Mouse (Mus musculus) retina, adult 2 months (tissue): ENCODE results near the gene Prkcz.
"Not testable (repeated sequence)": the region's sequence is repeated elsewhere in the genome, so short reads cannot be mapped to it uniquely, and the experiment has no call there.

Experiments
- DNase-seq: peaks from one replicate; pipeline ENCODE4 v3.0.0-alpha.2; 2012; ENCODE audit warnings: low read depth, low spot score

The Prkcz gene

DNA sequence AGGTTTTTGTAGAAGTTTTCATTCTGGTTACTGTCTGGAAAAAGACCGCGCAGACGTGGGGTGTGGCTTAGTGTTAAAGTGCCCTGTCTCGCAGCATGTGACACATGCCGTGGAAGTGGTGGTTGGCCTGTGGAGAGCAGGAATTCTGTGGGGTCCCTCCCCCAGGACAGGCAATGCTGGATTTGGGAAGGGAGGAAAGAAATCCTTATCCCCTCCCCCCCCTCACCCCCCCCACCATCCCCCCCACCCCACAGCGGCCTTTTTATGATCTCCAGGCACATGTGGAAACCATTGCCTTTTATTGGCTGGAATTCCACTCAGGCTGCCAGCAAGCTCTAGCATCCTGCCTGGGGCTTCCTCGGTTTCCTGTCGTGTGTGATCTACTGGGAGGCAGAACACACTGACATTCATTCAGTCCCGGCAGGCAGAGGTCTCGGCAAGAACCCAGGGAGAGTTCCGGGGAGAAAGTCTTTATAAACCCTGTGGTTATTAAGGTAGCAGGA, 78.1 kb downstream of the Prkcz start:
- no peak for DNase-seq

DNA sequence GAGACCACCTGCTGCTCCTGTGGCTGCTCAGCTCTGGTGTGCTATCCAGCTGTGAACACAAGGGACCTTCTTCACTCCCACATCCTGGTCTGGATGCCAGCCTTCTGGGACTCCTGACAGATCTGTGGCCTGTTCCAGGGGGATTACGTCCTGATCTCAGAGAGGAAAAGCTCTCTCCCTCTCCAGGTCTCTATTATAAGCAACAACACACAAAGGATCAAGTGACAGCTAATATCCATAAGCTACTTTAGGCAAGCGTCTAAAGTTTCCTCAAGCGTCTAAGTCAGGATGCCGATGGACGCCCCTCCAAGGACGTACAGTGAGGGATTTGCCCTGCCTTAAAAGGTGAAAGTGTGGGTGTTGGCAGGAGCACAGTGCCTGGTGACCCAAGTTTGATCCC, 78.9 kb downstream of the Prkcz start:
- DNase-seq: peak; percentile 40

DNA sequence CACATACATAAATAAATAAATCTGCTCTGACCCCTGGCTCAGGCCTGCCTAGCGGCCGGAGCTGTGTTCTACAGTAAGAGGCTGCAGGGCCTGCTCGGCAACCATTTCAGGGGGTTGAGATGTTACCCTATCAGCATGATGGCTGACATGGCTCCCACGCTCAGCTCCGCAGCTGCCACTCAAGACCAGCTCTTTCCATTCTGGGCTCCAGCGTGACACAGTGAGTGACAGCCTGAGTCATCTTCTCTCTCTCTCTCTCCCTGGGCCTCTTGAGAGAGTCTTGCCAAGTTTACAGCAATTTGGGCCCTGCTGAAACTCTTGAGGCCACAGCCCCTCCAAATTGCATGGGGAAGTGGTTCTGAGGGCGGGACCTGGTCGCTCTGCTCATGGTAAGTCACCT, 79.5 kb downstream of the Prkcz start:
- no peak for DNase-seq

DNA sequence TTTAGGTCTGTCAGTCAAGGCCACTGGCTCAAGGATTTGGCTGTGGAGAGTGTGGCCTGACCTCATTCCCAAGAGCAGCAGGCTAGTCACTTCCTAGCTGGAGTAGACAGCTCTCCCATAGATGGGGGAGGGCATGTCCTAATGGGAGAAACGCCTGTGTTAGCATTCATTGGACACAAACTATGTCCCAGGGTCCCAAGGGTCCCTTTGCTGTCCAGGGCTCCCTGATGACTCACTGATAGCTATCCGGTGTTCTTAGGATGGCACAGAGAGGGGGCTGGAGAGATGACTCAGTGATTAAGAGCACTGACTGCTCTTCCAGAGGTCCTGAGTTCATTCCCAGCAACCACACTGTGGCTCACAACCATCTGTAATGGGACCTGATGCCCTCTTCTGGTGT, 79.9 kb downstream of the Prkcz start:
- DNase-seq: no peak

DNA sequence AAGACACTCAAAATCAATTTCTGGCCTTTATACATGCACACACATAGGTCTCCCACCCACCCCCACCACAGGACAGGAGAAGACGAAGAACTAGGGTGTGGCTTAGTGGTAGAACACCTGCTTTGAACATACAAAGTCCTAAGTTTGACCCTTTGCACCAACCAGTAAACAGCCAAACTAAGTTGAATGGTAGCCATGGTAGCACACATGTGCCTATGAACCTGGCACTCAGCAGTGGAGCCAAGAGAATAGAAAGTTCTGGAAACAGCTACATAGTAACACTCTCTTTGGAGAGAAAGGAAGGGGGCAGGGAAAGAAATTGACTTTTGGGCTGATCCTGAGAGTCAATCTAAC, 80.4 kb downstream of the Prkcz start:
- DNase-seq: no peak

DNA sequence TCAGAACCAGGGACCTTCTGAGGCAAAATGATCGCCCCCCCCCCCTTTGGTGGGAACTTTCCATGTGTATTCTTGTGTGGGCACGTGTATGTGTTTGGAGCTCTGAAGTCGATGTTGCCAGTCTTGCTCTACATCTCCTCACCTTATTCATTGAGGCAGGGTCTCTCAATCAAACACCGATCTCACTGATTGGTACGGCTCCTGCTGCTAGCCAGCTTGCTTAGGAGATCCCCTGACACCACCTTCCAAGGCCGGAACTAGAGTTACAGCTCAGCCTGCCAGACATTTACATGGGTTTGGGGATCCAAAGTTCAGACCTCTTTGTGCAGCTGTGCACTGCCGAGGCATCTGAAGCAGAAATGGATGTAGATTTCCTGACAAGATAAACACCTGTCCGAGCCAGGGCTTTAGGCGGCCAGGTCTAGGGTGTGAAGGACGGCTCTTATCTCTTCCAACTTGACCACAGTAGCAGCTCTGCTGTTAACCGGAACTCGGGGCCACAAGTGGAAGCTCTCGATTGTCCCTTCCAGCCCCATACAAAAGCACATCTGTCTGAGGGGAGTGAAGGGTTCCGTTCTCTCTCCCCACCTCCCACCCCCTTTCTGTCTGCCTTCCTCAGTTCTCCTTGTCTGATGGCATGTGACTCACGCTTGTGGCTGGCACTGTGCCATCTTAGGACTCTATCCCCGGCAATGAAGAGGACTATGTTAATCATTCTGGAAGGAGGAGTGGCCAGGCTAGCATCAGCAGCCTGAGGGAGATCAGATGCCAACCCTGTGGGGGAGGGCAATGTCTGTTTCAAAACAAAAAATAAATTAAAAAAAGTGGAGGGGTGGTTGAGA, 81.0 kb downstream of the Prkcz start:
- DNase-seq: no peak

DNA sequence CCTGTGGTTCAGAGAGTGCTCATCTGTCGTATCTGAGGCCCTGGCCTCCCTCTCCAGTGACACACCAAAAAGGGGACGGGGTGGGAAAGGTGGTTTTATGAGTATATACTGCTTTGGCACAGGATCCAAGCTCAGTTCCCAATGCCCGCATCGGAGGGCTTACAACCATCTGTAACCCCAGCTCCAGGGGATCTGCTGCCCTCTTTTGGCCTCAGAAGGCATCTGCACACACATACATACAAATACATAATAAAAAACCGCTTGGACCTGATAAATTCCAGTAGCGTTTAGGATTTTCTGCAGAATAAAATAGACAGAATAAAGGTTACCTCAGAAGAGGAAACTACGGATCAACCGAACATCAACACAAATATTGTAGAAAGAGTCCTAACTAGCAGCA, 82.1 kb downstream of the Prkcz start:
- no peak for DNase-seq

DNA sequence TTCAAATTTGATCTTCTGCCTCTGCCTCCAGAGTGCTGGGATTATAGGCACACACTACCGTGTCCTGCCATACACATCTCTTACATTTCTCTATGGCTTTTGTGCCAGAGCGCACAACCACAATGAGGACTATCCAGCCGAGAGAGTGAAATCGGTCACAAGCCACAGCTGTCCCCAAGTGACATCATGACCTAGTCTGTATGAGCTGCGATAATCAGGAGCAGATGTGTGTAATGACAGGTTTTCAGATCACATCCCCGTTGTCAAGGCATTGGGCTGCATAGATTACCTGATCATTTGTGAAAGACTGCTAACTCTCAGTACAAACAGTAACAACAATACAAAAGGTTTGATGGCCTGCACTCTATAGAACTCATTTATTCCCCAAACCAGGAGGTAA, 83.2 kb downstream of the Prkcz start:
- no peak for DNase-seq

DNA sequence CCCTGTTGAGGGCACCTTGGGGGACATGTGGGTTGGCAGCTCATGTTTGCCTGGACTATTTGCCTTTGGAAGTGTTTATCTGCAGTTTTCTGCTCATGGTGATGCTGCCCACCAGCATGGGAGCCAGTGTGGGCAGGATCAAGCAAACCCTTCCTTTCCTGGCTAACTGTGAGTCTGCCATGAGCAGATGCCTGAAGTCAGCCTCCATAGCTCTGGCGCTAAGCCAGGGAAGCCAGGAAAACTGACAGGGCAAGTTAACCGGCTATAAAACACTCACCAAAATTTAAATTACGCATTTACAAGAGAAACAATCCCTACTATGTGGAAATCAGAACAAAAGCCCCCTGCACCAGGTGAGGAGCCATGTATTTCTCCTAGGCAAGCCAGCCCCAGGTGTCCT, 86.3 kb downstream of the Prkcz start:
- no peak for DNase-seq

DNA sequence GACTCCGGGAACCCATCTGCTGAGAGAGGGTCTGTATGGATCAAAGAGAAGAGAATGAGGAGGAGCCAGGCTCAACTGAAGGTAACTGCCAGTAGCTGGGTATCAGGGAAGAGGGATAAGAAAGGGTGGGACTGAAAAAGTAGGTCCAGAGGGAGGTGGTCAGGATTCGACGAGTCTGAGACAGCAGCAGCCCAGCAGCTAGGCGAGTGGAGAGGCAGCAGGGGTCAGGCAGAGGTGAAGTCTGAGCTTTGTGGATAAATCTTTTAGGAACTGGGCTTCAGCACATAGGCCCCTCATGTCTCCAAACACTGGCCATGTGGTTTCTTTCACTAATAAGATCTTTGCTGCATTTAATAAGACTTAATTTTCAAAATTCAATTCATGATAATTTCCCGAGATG, 86.7 kb downstream of the Prkcz start:
- no peak for DNase-seq

DNA sequence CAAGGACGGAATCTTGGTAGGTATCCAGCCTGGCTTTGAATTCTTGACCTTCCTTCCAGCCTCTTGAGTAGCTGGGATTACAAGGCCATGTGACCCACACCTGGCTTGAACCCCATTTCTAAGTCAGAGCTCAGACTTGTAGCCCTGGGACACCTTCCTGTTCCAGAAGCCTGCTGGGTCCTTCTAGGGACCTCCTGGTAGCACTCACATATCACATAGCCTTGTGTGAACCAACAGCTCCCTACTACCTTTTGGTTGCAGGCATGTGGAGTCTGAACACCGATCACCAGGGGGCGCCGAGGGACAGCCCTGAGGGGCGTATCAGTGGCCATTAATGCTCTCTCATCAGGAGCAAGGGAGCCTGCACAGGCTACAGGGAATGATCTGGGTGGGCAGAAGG, 92.8 kb downstream of the Prkcz start:
- DNase-seq: no peak

DNA sequence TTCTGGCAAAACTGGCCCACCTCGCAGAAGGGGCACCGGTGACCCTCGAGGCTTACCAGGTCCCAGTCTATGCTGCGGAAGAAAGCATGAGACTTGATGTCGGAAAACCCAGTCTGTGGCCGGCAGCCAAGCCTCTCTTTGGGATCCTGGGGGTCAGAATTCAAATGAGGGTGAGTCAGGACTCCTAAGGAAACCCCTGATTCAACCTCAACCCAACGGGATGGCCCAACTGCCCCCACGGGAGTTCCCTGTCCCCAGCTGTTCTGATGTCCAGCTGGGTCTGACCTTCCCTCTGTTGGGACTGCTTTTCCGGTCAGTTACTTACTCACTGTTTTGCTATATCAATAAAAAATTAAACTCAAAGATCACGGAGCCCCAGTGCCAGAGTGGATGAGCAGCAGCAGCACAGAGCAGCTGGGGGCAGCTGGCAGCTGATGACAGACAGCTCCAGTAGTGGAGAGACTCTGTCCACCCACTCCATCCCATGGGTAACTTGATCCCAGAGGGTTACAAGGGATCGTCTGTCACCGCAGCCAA, 93.5 kb downstream of the Prkcz start:
- no peak for DNase-seq

DNA sequence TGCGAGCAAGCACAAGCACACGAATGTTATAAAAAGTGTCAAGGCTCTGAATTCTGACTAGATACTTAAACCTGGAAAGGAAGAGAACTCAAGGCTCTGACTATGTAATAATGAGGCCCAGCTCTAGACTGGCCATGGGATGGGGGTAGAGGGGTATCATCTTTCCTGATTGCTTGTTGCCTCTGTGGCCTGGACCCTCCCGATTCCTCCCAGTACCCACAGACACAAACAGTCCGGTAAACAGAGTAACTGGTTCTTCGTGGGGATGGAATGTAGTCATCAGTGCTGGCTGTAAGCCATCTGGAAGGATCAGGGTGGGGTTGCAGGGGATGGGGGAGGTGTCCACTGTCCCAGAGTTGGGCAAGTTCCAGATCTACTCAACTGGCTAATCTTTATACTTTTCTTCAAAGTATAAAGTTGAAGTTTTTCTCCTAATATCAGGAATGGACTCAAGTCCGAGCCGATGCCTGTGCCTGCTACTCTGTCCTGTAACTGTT, 94.1 kb downstream of the Prkcz start:
- DNase-seq: no peak

DNA sequence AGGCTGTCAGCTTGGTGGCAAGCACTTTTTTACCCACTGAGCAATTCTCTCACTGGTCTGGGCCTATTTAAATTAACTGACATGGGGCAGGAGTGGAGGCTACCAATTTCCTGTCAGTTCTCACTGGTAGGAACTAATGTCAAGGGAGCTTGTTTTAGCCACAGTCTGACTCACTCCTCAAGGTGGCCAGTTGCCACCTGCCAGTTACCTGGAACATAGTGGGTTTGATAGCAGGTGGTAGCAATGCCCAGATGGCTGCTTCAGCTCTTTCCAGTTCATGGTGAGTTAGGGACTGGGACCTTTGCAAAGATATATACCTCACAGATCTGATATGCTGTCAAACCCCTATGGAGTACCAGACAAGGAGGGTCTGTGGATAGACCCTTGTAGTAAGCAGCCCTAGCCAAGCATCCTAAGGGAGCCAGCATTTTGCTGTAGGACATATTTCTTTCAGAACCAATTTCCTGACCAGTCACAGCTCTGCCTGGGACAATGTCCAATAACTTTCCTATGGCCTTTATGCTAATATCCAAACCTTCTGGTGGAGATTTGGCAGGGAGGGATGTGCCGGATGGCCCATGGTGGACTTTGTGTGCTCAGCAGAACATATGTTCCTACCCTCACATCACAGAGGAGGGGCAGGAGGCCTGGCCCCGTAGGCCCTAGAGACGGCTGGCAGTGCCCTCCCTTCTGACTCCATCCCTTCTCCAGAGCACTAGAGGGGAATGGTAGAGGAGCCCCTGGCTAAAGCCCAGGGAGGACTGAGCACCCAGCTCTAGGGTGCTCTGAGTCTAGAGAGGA, 96.4 kb downstream of the Prkcz start:
- DNase-seq: no peak

DNA sequence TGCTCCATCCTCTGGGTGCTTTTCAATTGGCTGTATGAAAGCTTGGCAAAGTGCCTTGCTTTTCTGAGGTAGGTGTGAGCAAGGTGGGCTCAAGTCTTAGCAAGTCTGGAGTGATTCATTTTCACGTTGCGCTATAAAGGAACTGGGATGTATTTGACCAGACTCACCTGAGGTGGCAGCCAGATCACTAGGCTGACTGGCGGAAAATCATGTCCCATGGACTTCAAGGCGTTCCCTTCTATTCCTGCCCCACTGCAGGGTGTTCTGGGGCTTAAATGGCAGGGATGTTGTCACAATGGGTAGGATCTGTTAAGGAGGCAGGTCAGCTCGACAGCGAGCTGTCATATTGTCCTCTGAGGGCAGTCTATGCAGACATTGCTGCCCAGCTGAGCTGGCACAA, 108.9 kb downstream of the Prkcz start:
- DNase-seq: no peak

DNA sequence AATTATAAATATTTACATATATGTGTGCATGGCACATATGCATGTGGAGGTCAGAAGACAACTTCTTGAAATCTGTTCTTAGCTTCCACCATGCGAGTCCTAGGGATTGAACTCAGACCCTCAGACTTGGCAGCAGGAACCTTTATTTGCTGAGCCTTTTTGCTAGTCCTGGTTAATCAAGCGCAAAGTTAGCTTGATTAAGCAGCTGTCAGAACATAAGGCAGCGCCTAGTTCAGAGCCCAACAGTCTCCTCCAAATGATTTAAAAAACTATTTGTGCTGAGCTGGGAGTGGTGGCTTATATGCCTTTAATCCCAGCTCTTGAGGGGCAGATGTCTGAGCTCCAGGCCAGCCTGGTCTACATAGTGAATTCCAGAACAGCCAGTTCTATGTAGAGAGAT, 110.0 kb downstream of the Prkcz start:
- no peak for DNase-seq

DNA sequence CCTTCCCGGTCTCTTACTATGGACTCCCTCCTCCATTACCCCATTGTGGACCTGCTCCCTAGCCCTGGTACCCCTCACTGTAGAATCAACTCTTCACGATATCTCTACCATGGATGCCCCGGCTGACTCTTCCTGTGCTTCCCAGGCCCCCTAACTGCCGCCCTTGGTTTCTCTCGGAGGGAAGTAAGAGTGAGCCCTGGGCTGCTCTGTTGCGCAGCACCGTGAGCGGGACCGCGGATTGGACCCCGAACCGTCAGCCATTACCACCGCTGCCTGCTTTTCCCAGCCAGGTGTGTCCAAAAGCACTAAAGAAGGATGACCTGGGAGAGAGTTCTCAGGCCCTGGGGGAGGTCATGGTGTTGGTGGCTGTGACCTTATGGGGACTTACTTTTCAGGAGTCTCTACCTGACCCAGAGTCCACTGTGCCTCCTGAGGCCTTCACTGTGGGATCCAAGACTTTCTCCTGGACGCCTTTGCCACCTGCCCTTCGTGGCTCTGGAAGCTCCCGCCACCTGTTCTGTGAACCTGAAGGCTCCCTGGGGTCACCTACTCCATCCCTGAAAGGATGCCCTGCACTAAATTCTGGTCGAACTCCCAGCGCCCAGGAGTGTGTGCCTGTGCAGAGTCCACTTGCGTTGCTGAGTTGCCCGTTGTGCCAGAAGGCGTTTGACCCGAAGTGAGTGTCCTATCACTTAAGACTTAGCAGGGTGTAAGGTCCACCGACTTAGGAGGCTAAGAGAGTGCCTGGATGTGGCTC, 110.6 kb downstream of the Prkcz start:
- DNase-seq: no peak

DNA sequence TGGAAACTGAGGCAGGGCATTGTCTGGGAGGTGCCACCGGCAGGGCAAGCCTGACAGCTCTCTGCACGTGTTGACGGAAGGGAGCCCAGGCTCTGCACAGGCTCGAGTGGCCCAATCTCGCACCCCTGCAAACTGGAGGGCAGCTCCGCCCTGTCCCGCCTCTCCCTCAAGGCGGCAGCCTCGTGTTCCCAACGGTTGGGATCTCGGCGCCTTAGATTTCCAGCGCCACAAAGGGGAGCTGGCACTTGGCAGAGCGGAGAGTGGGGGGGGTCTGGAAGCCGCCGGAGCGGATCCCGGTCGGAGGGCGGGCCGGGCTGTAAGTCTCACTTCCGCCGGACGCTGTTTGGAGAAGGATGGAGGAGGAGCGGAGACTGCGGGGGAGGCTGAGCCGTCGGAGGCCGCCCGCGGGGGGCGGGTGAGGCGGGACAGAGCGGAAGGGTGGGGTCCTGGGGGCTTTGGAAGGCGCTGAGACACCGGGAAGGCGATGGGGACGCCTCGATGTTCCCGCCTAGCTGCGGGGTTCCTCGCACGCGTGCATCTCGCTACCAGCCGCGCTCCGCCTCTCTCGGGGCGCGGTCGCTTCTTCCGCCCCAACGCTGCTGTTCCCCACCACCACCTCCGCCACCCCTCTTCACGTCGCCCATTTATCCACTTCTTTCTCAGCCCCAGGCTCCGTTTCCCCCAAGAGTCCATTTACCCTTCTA, 111.4 kb downstream of the Prkcz start, which contains the start of gene Faap20:
Gene Faap20, plus strand, starts transcription at position 155 of the 704 bp plus-strand sequence.
- no peak for DNase-seq

DNA sequence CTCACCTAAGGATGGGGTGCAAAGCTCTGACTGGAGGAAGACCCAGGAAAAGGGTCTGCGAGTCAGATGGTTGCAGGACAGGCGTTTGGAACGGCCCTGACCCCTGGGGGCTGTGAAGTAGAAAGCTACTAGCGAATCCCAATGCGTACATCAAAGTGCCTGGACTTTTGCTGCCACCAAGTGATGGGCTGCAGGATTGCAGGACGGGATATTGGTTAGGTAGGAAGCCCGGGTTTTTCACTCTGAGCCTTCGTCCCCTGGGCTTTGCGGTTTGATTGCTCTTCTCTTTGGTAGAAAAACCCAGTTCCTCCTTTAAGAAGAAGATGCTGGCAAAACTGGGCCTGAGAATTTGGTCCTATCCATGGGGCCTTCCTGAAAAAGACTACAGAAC, 111.9 kb downstream of the Prkcz start:
- peak; percentile 72 for DNase-seq

DNA sequence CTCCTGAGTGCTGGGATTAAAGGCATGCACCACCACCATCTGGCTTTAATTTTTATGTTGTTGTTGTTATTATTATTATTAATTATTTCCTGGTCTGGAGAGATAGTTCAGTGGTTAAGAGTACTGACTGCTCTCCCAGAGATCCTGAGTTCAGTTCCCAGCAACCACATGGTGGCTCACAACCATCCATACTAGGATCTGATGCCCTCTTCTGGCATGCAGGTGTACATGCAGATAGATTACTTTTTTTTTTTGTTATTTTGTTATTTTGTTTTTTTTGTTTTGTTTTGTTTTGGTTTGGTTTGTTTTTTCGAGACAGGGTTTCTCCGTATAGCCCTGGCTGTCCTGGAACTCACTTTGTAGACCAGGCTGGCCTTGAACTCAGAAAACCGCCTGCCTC, 113.1 kb downstream of the Prkcz start:
- DNase-seq: not testable (repeated sequence)

DNA sequence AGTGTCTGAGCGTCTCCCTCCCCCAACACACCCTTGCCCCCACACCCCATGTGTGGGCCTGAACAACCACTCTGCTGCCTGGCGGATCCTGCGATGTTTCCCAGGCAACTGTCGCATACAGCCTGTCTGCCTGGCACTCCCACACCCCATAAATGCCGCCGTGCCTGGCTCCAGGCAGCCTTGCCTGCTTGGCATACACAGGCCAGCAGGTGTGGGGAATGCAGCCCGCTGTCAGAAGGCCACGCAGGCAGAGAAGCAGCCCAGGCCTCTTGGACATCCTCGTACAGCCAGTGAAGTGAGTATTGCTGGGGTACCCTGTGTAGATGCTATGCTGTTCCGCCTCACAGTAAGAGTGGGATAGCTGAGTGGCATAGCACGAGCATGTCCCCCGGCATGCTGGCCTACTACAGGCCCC, 114.5 kb downstream of the Prkcz start:
- DNase-seq: no peak
